Mouse (Mus musculus): ENCODE measurements around the gene Focad.

- TF ChIP-seq CTCF (IDR thresholded peaks at IDR 0.05; ENCODE audit: control insufficient read depth, insufficient read depth, insufficient replicate concordance, low read depth, low read length) = no peak
- no peak for TF ChIP-seq POLR2A (IDR thresholded peaks at IDR 0.05; ENCODE audit: control insufficient read depth, low read depth, low read length)
Observed at GRCm38 (mm10) chr4:88402884-88403283, 308.5 kb downstream of the Focad start.
